Mouse (Mus musculus) spleen, adult 2 months (tissue): ENCODE results near the gene Cd3e.

Experiments used
- CTCF ChIP-seq: fragments of 200-500 bp; IDR thresholded peaks from 2 replicates; pipeline ENCODE4 v1.5.1; 2011; ENCODE audit warnings: mild to moderate bottlenecking, inconsistent platforms; ENCODE audit not compliant: insufficient read depth, insufficient read length, insufficient replicate concordance; ENCODE audit errors: extremely low read depth
- POLR2A ChIP-seq: fragments of 200-500 bp; IDR thresholded peaks from 2 replicates; pipeline ENCODE4 v1.6.1; 2011; ENCODE audit warnings: low read depth, low read length, inconsistent platforms

DNA sequence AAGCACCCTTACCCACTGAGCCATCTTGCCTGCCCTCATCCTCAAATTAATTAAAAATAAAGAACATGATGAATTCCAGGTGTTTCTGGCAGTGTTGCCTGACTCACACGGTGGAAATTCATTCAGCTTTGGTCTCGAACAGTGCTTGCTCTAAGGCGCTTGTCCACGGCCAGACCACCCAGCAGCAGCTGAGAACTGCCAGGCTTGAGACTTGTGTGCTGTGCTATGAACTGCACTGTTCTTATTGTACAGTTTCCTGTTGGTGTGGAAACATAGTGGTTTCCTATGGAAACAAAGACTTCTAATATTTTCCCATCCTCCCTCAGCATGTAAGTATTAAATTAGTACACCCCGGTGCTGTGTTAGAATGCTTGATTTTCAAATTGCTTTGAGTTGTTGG lies 22.5 kb downstream of the Cd3e start:
- TF ChIP-seq CTCF (no peak), POLR2A (no peak)
